Mouse (Mus musculus): ENCODE data around the gene Hook2.

- no peak for TF ChIP-seq POLR2A (IDR thresholded peaks at IDR 0.05; ENCODE audit: borderline replicate concordance, insufficient read depth, low read length)
- TF ChIP-seq CTCF (IDR thresholded peaks at IDR 0.05; ENCODE audit: borderline replicate concordance, insufficient read depth, low read depth, low read length): peak; percentile 82
Observed at GRCm38 (mm10) chr8:84956768-84957167, 33.6 kb upstream of the Hook2 start.

All from cerebellum, adult 2 months (tissue).